Mouse (Mus musculus): Measurements from ENCODE around the gene Dlg2.
A peak's percentile ranks its signal among the peaks of the same experiment; 100 is the strongest.

Dlg2 gene

GRCm38 (mm10) chr7:91896935-91897334, 1420.5 kb downstream of the Dlg2 start:
- DNase-seq (ENCODE audit: low read depth, low spot score), result no peak

- DNase-seq (ENCODE audit: low read depth, low spot score), result no peak
Observed at GRCm38 (mm10) chr7:91897509-91897908, 1421.0 kb downstream of the Dlg2 start.

- no peak for DNase-seq (ENCODE audit: low read depth, low spot score)
Observed at GRCm38 (mm10) chr7:91902503-91902902, 1426.0 kb downstream of the Dlg2 start.

- no peak for DNase-seq (ENCODE audit: low read depth, low spot score)
Observed at GRCm38 (mm10) chr7:91916809-91917208, 1440.3 kb downstream of the Dlg2 start.

GRCm38 (mm10) chr7:91919099-91919498, 1442.6 kb downstream of the Dlg2 start:
- DNase-seq (ENCODE audit: low read depth, low spot score), result no peak

GRCm38 (mm10) chr7:91919738-91920137, 1443.3 kb downstream of the Dlg2 start:
- DNase-seq (ENCODE audit: low read depth, low spot score), result no peak

GRCm38 (mm10) chr7:91934881-91935597, 1458.6 kb downstream of the Dlg2 start:
- no peak for DNase-seq (ENCODE audit: low read depth, low spot score)

GRCm38 (mm10) chr7:91936193-91936592, 1459.7 kb downstream of the Dlg2 start:
- DNase-seq (ENCODE audit: low read depth, low spot score), result no peak

- DNase-seq (ENCODE audit: low read depth, low spot score), result no peak
Observed at GRCm38 (mm10) chr7:91943224-91943623, 1466.8 kb downstream of the Dlg2 start.

GRCm38 (mm10) chr7:91955584-91955983, 1479.1 kb downstream of the Dlg2 start:
- no peak for DNase-seq (ENCODE audit: low read depth, low spot score)

GRCm38 (mm10) chr7:91962956-91963355, 1486.5 kb downstream of the Dlg2 start:
- no peak for DNase-seq (ENCODE audit: low read depth, low spot score)

GRCm38 (mm10) chr7:91972970-91973369, 1496.5 kb downstream of the Dlg2 start:
- no peak for DNase-seq (ENCODE audit: low read depth, low spot score)

- DNase-seq (ENCODE audit: low read depth, low spot score), result no peak
Observed at GRCm38 (mm10) chr7:92003769-92004455, 1527.4 kb downstream of the Dlg2 start.

GRCm38 (mm10) chr7:92005681-92006425, 1529.4 kb downstream of the Dlg2 start:
- DNase-seq (ENCODE audit: low read depth, low spot score), result no peak

- DNase-seq (ENCODE audit: low read depth, low spot score), result no peak
Observed at GRCm38 (mm10) chr7:92008702-92009101, 1532.2 kb downstream of the Dlg2 start.

GRCm38 (mm10) chr7:92024928-92025327, 1548.5 kb downstream of the Dlg2 start:
- DNase-seq (ENCODE audit: low read depth, low spot score), result no peak

GRCm38 (mm10) chr7:92025465-92026056, 1549.1 kb downstream of the Dlg2 start:
- no peak for DNase-seq (ENCODE audit: low read depth, low spot score)

- peak; percentile 55 for DNase-seq (ENCODE audit: low read depth, low spot score)
Observed at GRCm38 (mm10) chr7:92027049-92027448, 1550.6 kb downstream of the Dlg2 start.

- no peak for DNase-seq (ENCODE audit: low read depth, low spot score)
Observed at GRCm38 (mm10) chr7:92034256-92034655, 1557.8 kb downstream of the Dlg2 start.

GRCm38 (mm10) chr7:92040187-92040586, 1563.7 kb downstream of the Dlg2 start:
- DNase-seq (ENCODE audit: low read depth, low spot score), result no peak

- DNase-seq (ENCODE audit: low read depth, low spot score), result no peak
Observed at GRCm38 (mm10) chr7:92040785-92041411, 1564.4 kb downstream of the Dlg2 start.

GRCm38 (mm10) chr7:92044966-92045365, 1568.5 kb downstream of the Dlg2 start:
- DNase-seq (ENCODE audit: low read depth, low spot score), result no peak

Data from ZHBTc4 (cell line).